Mouse (Mus musculus): Measurements from ENCODE around the gene Spocd1.

GRCm38 (mm10) chr4:130005593-130005992, 76.5 kb downstream of the Spocd1 start:
- TF ChIP-seq CTCF (IDR thresholded peaks at IDR 0.05; ENCODE audit: low read depth) = no peak
- no peak for TF ChIP-seq EP300 (IDR thresholded peaks at IDR 0.05; ENCODE audit: low read depth)

All from heart, postnatal 0 days (tissue).